Mouse (Mus musculus) CH12.LX (cell line): Measurements from ENCODE around the gene Psmg1. TPM values are rescaled to one million over a fixed set of nuclear protein-coding genes. Genes with fewer than 3 reads are reported as not detected.
"Not testable (repeated sequence)": the region's sequence is repeated elsewhere in the genome, so short reads cannot be mapped to it uniquely, and the experiment has no call there.

Experiments
- DNase-seq: peaks from one replicate; pipeline ENCODE4 v3.0.0-alpha.2; 2013; ENCODE audit errors: extremely low read depth
- H3K27ac ChIP-seq: 2 replicates; pipeline ENCODE4 v1.5.1; 2012; ENCODE audit warnings: low read depth, mild to moderate bottlenecking, control low read depth, moderate library complexity; ENCODE audit not compliant: insufficient read depth
- H3K27me3 ChIP-seq: replicated peaks from 2 replicates; pipeline ENCODE3; 2012; ENCODE audit warnings: inconsistent platforms
- H3K36me3 ChIP-seq, 2 experiments: replicated peaks in 1 of 2; 2 replicates each; pipeline versions ENCODE3 to v1.6.1; 2012; ENCODE audit warnings: inconsistent platforms in 1 of 2, low read length in 1 of 2, mild to moderate bottlenecking in 1 of 2, mixed read lengths in 1 of 2, moderate library complexity in 1 of 2; ENCODE audit not compliant: control insufficient read depth in 1 of 2, insufficient read depth in 1 of 2
- H3K4me1 ChIP-seq, 2 experiments: 2 replicates each; pipeline ENCODE4 v1.6.1; 2012; ENCODE audit warnings: inconsistent platforms in 1 of 2, moderate library complexity in 1 of 2; ENCODE audit not compliant: insufficient read depth in 2 of 2, control insufficient read depth in 1 of 2
- H3K4me2 ChIP-seq: 2 replicates; pipeline ENCODE4 v1.6.1; 2012; ENCODE audit warnings: low read depth, mild to moderate bottlenecking, control low read depth; ENCODE audit not compliant: poor library complexity, insufficient read depth, severe bottlenecking
- H3K4me3 ChIP-seq, 3 experiments: fragments of 150-350 bp in 1 of 3; sonication (generic) in 1 of 3; replicated peaks in 1 of 3; 2 replicates each; pipeline versions ENCODE3 to v1.5.1; 2011 to 2012; ENCODE audit warnings: low read depth in 2 of 3, low read length in 2 of 3, mild to moderate bottlenecking in 2 of 3, moderate library complexity in 2 of 3, control low read depth in 1 of 3, improper control_type of control experiment in 1 of 3, inconsistent platforms in 1 of 3, mixed read lengths in 1 of 3; ENCODE audit not compliant: poor library complexity in 1 of 3
- H3K79me2 ChIP-seq: replicated peaks from 2 replicates; pipeline ENCODE4 v1.6.1; 2012; ENCODE audit warnings: mild to moderate bottlenecking, moderate library complexity; ENCODE audit not compliant: control insufficient read depth, poor library complexity, insufficient read depth, severe bottlenecking; ENCODE audit errors: extremely low read depth
- H3K9ac ChIP-seq: 2 replicates; pipeline ENCODE4 v1.6.1; 2012; ENCODE audit warnings: low read depth, mild to moderate bottlenecking, control low read depth, moderate library complexity; ENCODE audit not compliant: insufficient read depth
- H3K9me3 ChIP-seq: replicated peaks from 2 replicates; pipeline ENCODE3; 2012; ENCODE audit warnings: low read length, inconsistent platforms, mixed read lengths
- CTCF ChIP-seq, 2 experiments: IDR thresholded peaks in 1 of 2; conservative IDR thresholded peaks in 1 of 2; 2 replicates each; pipeline ENCODE4 v1.5.1; 2011 to 2012; ENCODE audit warnings: low read depth in 2 of 2, low read length in 2 of 2, improper control_type of control experiment in 1 of 2, inconsistent platforms in 1 of 2, mild to moderate bottlenecking in 1 of 2, moderate library complexity in 1 of 2
- E2F4 ChIP-seq: IDR thresholded peaks from 2 replicates; pipeline ENCODE4 v1.6.1; 2011; ENCODE audit warnings: low read depth, low read length, improper control_type of control experiment; ENCODE audit not compliant: insufficient replicate concordance
- ETS1 ChIP-seq: conservative IDR thresholded peaks from 2 replicates; pipeline ENCODE4 v1.6.1; 2012; ENCODE audit warnings: low read depth, mild to moderate bottlenecking, inconsistent platforms, low read length, improper control_type of control experiment, moderate library complexity
- JUN ChIP-seq: IDR thresholded peaks from 2 replicates; pipeline ENCODE4 v1.6.1; 2011; ENCODE audit warnings: low read depth, mild to moderate bottlenecking, low read length, improper control_type of control experiment, moderate library complexity; ENCODE audit not compliant: insufficient read depth
- JUND ChIP-seq: conservative IDR thresholded peaks from 2 replicates; pipeline ENCODE4 v1.6.1; 2011; ENCODE audit warnings: low read depth, low read length, improper control_type of control experiment
- MAX ChIP-seq: IDR thresholded peaks from 2 replicates; pipeline ENCODE4 v1.6.1; 2011; ENCODE audit warnings: low read length, improper control_type of control experiment
- MEF2A ChIP-seq: IDR thresholded peaks from 2 replicates; pipeline ENCODE4 v1.6.1; 2014; ENCODE audit warnings: low read depth, mild to moderate bottlenecking, inconsistent platforms, low read length, improper control_type of control experiment, borderline replicate concordance
- PAX5 ChIP-seq: IDR thresholded peaks from 2 replicates; pipeline ENCODE4 v1.6.1; 2012; ENCODE audit warnings: low read length, inconsistent platforms, mixed read lengths
- RAD21 ChIP-seq: IDR thresholded peaks from 2 replicates; pipeline ENCODE4 v1.6.1; 2011; ENCODE audit warnings: low read depth, mild to moderate bottlenecking, low read length, improper control_type of control experiment, moderate library complexity
- RCOR1 ChIP-seq: conservative IDR thresholded peaks from 2 replicates; pipeline ENCODE4 v1.6.1; 2012; ENCODE audit warnings: low read depth, mild to moderate bottlenecking, inconsistent platforms, low read length, improper control_type of control experiment
- SIN3A ChIP-seq: IDR thresholded peaks from 2 replicates; pipeline ENCODE4 v1.6.1; 2012; ENCODE audit warnings: low read length, improper control_type of control experiment, inconsistent platforms
- SMC3 ChIP-seq: IDR thresholded peaks from 2 replicates; pipeline ENCODE4 v1.6.1; 2011; ENCODE audit warnings: low read depth, low read length, improper control_type of control experiment
- TBP ChIP-seq: conservative IDR thresholded peaks from 2 replicates; pipeline ENCODE4 v1.6.1; 2011; ENCODE audit warnings: low read depth, low read length, improper control_type of control experiment
- TCF12 ChIP-seq: IDR thresholded peaks from 2 replicates; pipeline ENCODE4 v1.6.1; 2014; ENCODE audit warnings: low read depth, mild to moderate bottlenecking, inconsistent platforms, low read length, improper control_type of control experiment
- UBTF ChIP-seq: IDR thresholded peaks from 2 replicates; pipeline ENCODE4 v1.6.1; 2012; ENCODE audit warnings: low read depth, mild to moderate bottlenecking, inconsistent platforms, low read length, improper control_type of control experiment, moderate library complexity
- USF1 ChIP-seq: IDR thresholded peaks from 2 replicates; pipeline ENCODE4 v1.6.1; 2014; ENCODE audit warnings: low read depth, mild to moderate bottlenecking, inconsistent platforms, low read length, improper control_type of control experiment
- ZC3H11A ChIP-seq: IDR thresholded peaks from 2 replicates; pipeline ENCODE4 v1.6.1; 2012; ENCODE audit warnings: low read depth, mild to moderate bottlenecking, inconsistent platforms, low read length, improper control_type of control experiment
- ZKSCAN1 ChIP-seq: IDR thresholded peaks from 2 replicates; pipeline ENCODE4 v1.6.1; 2012; ENCODE audit warnings: low read depth, inconsistent platforms, low read length, improper control_type of control experiment, borderline replicate concordance
- ZMIZ1 ChIP-seq: IDR thresholded peaks from 2 replicates; pipeline ENCODE4 v1.6.1; 2012; ENCODE audit warnings: low read depth, mild to moderate bottlenecking, inconsistent platforms, low read length, improper control_type of control experiment
- dilution Hi-C: fragments of 300-500 bp; cut with MboI; formaldehyde crosslinking; loops from 2 replicates; pipeline ENCODE4 v1.14.3; 2020; ENCODE audit warnings: low sequenced_read_pairs; ENCODE audit not compliant: extremely low pct_unique_long_range_greater_than_20kb, extremely low pct_ligation_motif_present
- in situ Hi-C: fragments of 300-500 bp; cut with MboI; formaldehyde crosslinking; loops from 3 replicates; pipeline ENCODE4 v1.14.3; 2019; ENCODE audit warnings: low sequenced_read_pairs, low pct_ligation_motif_present, low pct_unique_long_range_greater_than_20kb, mixed read lengths
- polyA plus RNA-seq: library from polyadenylated mRNA; unstranded; fragments of >175 nt; gene quantifications from 2 replicates; pipeline ENCODE4 v1.2.1, GENCODE M21; 2012; ENCODE audit warnings: low read depth; ENCODE audit not compliant: insufficient read length
- total RNA-seq, 2 experiments: library from RNA; depleted of rRNA; stranded (reverse); fragments of 300-350 nt in 1 of 2; fragments of >200 nt in 1 of 2; gene quantifications; 2 replicates each; pipeline ENCODE4 v1.2.3; 2012 to 2014

The Psmg1 gene
- total and polyA plus RNA-seq, 3 experiments, result 134 to 256 (median 198) TPM

DNA sequence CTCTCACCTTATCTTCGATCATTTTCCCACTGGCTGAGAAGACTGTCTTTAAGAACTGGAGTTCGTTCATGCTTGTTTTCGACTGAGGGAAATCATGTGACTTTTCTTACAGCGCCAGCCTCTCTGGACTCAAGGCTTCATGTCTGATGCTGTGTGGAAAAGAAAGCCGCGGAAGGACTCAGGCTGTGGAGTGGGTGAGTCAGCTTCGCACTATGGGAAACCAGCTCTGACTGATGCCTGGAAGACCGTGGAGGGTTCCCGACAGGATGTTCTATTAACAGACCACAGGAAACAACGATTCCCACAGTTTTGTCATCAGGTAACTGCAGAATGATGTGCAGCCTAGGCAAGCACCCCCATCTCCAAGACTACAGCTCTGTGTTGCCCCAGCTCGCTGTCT lies 23.3 kb downstream of the Psmg1 start:
- in situ Hi-C loops (loop anchor here (10.0 to 25.0 kb wide), 3 partner anchors 505 to 763 kb away; no protein-coding TSS in a partner anchor), dilution Hi-C loops (no loop called here)
- H3K4me2 ChIP-seq, result no peak overlapping the region
- H3K4me1 ChIP-seq, result no peaks in the 10 kb centered on the region
- H3K9ac ChIP-seq, result no peak overlapping the region
- TF ChIP-seq TBP, result no peak
- no peak for TF ChIP-seq RCOR1
- no peak for TF ChIP-seq ZMIZ1
- no peak for TF ChIP-seq CTCF (conservative IDR thresholded peaks at IDR 0.05 in 1 of 2, IDR thresholded peaks at IDR 0.05 in 1 of 2; ENCODE audit: low read depth in 2 of 2, low read length in 2 of 2)
- TF ChIP-seq PAX5, result no peak
- no peak for TF ChIP-seq MAX
- TF ChIP-seq ETS1, result no peak
- TF ChIP-seq ZKSCAN1, result no peak
- TF ChIP-seq MEF2A, result no peak
- no peak for TF ChIP-seq RAD21
- TF ChIP-seq SIN3A, result no peak
- TF ChIP-seq E2F4, result no peak
- TF ChIP-seq USF1, result no peak
- no peak for TF ChIP-seq TCF12
- TF ChIP-seq JUN, result no peak
- H3K27me3 ChIP-seq, result no peaks in the 10 kb centered on the region
- no peaks in the 10 kb centered on the region for H3K79me2 ChIP-seq
- no peaks in the 10 kb centered on the region for H3K36me3 ChIP-seq
- H3K27ac ChIP-seq, result no peak overlapping the region
- no peak for DNase-seq
- no peak overlapping the region for H3K4me3 ChIP-seq
- no peaks in the 10 kb centered on the region for H3K9me3 ChIP-seq

DNA sequence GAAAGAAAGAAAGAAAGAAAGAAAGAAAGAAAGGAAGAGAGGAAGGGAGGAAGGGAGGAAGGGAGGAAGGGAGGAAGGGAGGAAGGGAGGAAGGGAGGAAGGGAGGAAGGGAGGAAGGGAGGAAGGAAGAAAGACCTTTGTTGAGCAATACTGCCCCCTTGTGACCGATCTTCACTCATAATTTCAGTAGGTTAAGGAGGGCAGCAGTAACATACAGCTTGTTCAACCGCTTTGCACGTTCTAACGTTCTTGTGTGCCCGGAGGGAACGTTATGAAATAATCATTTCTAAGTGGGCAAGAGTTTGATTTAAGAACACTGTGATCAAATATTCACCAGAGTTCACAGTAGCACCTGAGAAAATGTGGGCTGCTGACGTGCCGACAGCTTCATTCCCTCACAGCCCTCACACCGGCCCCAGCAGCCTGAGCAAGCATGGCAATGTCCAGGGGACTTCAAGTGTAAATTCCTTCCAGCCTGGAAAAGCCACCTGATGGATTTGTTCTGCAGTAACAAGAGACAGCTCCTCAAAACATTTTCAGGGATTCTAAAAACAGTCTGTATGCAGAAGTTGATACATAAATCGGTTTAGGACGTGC lies 26.2 kb downstream of the Psmg1 start:
- H3K27ac ChIP-seq, result no peak overlapping the region
- TF ChIP-seq SIN3A (no peak), MEF2A (no peak), TCF12 (no peak), SMC3 (peak; percentile 71), ZC3H11A (peak; percentile 31; the same call in 1 of the 2 replicates), UBTF (no peak), RAD21 (peak; percentile 71), JUND (no peak), CTCF (conservative IDR thresholded peaks at IDR 0.05 in 1 of 2, IDR thresholded peaks at IDR 0.05 in 1 of 2; ENCODE audit: low read depth in 2 of 2, low read length in 2 of 2) (peak; percentile 52 to 79)
- H3K9ac ChIP-seq, result no peak overlapping the region
- no peak overlapping the region for H3K4me2 ChIP-seq
- H3K36me3 ChIP-seq, result no peaks in the 10 kb centered on the region
- H3K4me1 ChIP-seq, result no peaks in the 10 kb centered on the region
- H3K27me3 ChIP-seq, result no peaks in the 10 kb centered on the region
- DNase-seq, result peak; percentile 75
- dilution Hi-C loops (no loop called here), in situ Hi-C loops (loop anchor here (10.0 to 25.0 kb wide), 3 partner anchors 502 to 760 kb away; no protein-coding TSS in a partner anchor)
- no peaks in the 10 kb centered on the region for H3K79me2 ChIP-seq
- H3K4me3 ChIP-seq, result no peak overlapping the region
- no peaks in the 10 kb centered on the region for H3K9me3 ChIP-seq

DNA sequence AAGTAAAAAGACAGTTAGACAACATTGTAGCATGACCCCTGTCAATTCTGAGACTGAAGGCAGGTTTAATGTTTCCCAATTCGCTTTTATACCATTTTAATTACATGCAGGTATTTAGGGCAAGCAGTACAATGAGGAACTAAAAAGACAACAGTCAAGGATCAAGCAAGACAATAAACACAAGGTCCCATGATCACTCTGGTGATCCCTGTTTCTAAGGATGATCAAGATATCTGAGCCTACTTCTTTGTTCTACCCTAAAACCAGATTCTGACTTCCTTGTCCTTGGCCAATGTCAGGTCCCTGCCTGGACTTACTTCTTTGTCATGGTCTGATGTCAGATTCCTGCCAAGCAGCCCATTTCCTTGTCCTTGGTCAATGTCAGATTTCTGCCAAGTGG lies 29.3 kb downstream of the Psmg1 start:
- in situ Hi-C loops, result loop anchor here (10.0 to 25.0 kb wide), 3 partner anchors 499 to 757 kb away; no protein-coding TSS in a partner anchor
- not testable (repeated sequence) for H3K36me3 ChIP-seq

More for the DNA sequence above, 29.3 kb downstream of the Psmg1 start:
- H3K4me1 ChIP-seq, DNase-seq, H3K4me3 ChIP-seq, H3K9ac ChIP-seq, dilution Hi-C loops, H3K9me3 ChIP-seq, H3K79me2 ChIP-seq, H3K27me3 ChIP-seq, H3K27ac ChIP-seq, H3K4me2 ChIP-seq: not testable (repeated sequence)
